Mouse (Mus musculus): ENCODE data around the gene Slc25a45.

- no peak for TF ChIP-seq CTCF (IDR thresholded peaks at IDR 0.05; ENCODE audit: borderline replicate concordance, control insufficient read depth, extremely low read depth, insufficient read depth, low read length, poor library complexity)
- no peak for TF ChIP-seq POLR2A (IDR thresholded peaks at IDR 0.05; ENCODE audit: control insufficient read depth, extremely low read depth, insufficient read depth, low read length, poor library complexity)
Measured at GRCm38 (mm10) chr19:5881155-5881554, 3.5 kb downstream of the Slc25a45 start.

Measured in thymus, adult 2 months (tissue).